Mouse (Mus musculus): ENCODE measurements around the gene Myg1. TPM values are rescaled to one million over a fixed set of nuclear protein-coding genes. Genes with fewer than 3 reads are reported as not detected.

The Myg1 gene
- polyA plus RNA-seq, 1 experiment: 105 TPM

DNA sequence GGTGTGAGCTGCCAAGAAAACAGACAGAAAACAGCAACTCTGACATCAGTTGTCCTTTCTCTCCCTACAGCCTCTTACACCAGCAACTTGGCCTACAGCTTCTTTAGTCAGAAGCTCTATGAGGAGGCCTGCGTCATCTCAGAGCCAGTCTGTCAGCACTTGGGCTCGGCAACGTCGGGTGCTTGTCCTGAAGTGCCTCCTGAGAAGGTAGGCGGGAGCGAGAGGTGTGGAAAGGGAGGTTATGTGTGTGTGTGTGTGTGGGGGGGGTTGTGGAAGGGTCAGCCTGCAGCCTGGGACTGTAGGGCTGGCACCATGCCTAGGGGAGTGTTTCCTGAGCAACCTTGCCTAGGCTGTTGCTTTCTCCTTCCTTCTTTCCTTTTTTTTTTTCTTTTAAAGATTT, 29.0 kb upstream of the Myg1 start:
- TF ChIP-seq POLR2A (IDR thresholded peaks at IDR 0.05; ENCODE audit: control insufficient read depth, extremely low read depth, insufficient read depth, low read length, poor library complexity): no peak
- TF ChIP-seq CTCF (IDR thresholded peaks at IDR 0.05; ENCODE audit: borderline replicate concordance, control insufficient read depth, extremely low read depth, insufficient read depth, low read length, poor library complexity): no peak
- 95% methylated on average over 6 of the region's 6 CpGs for WGBS
- no peak overlapping the region for H3K4me3 ChIP-seq (ENCODE audit: control insufficient read depth, insufficient read depth, low read length)

DNA sequence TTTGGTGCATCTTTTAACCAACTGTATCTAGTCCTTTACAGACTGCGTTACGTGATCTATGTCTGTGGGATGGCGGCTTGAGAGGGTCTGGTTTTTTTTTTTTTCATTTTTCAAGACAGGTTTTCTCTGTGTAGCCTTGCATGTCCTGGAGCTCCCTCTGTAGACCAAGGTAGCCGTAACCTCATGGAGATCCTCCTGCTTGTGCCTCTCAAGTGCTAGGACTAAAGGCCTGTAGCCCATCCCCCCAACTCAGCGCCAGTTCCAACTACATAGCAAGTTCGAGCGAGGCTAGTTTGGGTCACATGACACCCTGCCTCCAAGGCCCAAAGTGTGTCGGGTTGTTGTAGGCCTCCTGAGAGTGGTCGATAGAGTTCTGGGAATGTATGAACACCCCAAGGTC, 22.8 kb upstream of the Myg1 start:
- no peak for TF ChIP-seq POLR2A (IDR thresholded peaks at IDR 0.05; ENCODE audit: control insufficient read depth, extremely low read depth, insufficient read depth, low read length, poor library complexity)
- TF ChIP-seq CTCF (IDR thresholded peaks at IDR 0.05; ENCODE audit: borderline replicate concordance, control insufficient read depth, extremely low read depth, insufficient read depth, low read length, poor library complexity): no peak
- Histone ChIP-seq H3K4me3 (ENCODE audit: control insufficient read depth, insufficient read depth, low read length) (no peak overlapping the region), H3K27me3 (ENCODE audit: control insufficient read depth, insufficient read depth, low read length) (no peaks in the 10 kb centered on the region), H3K4me1 (replicated peaks; ENCODE audit: control insufficient read depth, insufficient read depth, low read length) (0 out of 2 replicates have a peak, but pooled peaks cover 2% of the 10 kb centered on the region), H3K27ac (ENCODE audit: control insufficient read depth, insufficient read depth, low read length) (no peak overlapping the region), H3K36me3 (ENCODE audit: control insufficient read depth, insufficient read depth, low read length) (peaks cover 53% of the 10 kb centered on the region)
- 97% methylated on average over 9 of the region's 9 CpGs for WGBS
- no peak for DNase-seq

More for the DNA sequence above, 29.0 kb upstream of the Myg1 start:
- H3K36me3 ChIP-seq (ENCODE audit: control insufficient read depth, insufficient read depth, low read length): peaks cover 24% of the 10 kb centered on the region
- H3K4me1 ChIP-seq (replicated peaks; ENCODE audit: control insufficient read depth, insufficient read depth, low read length): no peaks in the 10 kb centered on the region
- H3K27ac ChIP-seq (ENCODE audit: control insufficient read depth, insufficient read depth, low read length): no peak overlapping the region
- no peaks in the 10 kb centered on the region for H3K27me3 ChIP-seq (ENCODE audit: control insufficient read depth, insufficient read depth, low read length)
- no peak for DNase-seq

DNA sequence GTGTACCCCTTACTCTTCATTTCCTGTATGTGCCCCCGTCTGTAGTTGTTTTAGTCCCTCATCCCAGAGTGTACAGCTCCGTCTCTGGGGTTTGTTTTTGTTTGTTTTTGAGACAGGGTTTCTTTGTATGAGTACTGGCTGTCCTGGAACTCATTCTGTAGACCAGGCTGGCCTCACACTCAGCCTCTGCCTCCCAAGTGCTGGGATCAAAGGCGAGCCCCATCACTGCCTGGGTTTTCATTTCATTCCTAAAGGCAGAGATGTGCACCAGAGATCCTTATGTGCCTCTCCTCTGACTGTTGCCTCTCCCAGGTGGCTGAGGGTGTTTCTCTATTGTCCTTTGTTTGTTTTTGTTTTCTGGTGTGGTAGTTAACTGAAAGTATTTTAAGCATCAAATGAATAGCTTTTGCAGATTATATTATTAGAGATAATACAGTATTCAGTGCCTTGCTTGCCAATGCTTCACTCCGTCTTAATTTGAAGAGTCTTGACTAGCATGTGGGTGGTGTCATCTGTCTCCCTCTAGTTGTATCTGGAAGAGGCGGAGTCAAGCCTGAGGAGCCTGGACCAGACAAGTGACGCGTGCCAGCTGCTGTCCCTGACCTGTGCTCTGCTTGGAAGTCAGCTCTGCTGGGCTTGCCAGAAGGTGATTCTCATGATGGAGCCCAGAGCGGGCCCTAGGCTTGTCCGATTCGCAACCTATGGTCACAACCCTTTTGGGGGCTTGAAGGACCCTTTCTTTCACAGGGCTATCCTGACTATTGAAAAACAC, 21.2 kb upstream of the Myg1 start:
- no peak for DNase-seq
- H3K36me3 ChIP-seq (ENCODE audit: control insufficient read depth, insufficient read depth, low read length): peaks cover 48% of the 10 kb centered on the region
- no peak overlapping the region for H3K4me3 ChIP-seq (ENCODE audit: control insufficient read depth, insufficient read depth, low read length)
- H3K27me3 ChIP-seq (ENCODE audit: control insufficient read depth, insufficient read depth, low read length): no peaks in the 10 kb centered on the region
- no peak overlapping the region for H3K27ac ChIP-seq (ENCODE audit: control insufficient read depth, insufficient read depth, low read length)
- H3K4me1 ChIP-seq (replicated peaks; ENCODE audit: control insufficient read depth, insufficient read depth, low read length): 0 out of 2 replicates have a peak, but pooled peaks cover 2% of the 10 kb centered on the region
- TF ChIP-seq POLR2A (IDR thresholded peaks at IDR 0.05; ENCODE audit: control insufficient read depth, extremely low read depth, insufficient read depth, low read length, poor library complexity) (no peak), CTCF (IDR thresholded peaks at IDR 0.05; ENCODE audit: borderline replicate concordance, control insufficient read depth, extremely low read depth, insufficient read depth, low read length, poor library complexity) (no peak)
- 94% methylated on average over 10 of the region's 10 CpGs for WGBS

DNA sequence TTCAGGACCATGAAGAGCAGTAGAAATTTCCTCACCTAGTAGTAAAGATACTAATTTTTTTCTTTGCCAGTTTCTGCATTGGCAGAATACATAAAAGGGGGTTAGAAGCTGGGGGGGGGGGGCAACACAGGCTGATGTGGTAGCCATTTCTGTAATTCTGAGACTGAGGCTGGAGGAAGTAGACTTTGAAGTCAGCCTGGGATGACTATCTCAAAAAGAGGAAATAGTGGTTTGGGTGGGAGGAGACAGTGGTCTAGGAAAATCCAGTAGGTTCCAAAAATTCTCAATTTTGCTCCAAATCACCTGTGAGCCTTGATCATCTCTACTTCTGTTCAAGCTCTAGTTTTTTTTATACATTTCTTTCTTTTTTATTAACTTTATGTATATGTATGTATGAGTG, 20.0 kb upstream of the Myg1 start:
- no peak overlapping the region for H3K27ac ChIP-seq (ENCODE audit: control insufficient read depth, insufficient read depth, low read length)
- H3K4me1 ChIP-seq (replicated peaks; ENCODE audit: control insufficient read depth, insufficient read depth, low read length): 0 out of 2 replicates have a peak, but pooled peaks cover 2% of the 10 kb centered on the region
- peaks cover 35% of the 10 kb centered on the region for H3K36me3 ChIP-seq (ENCODE audit: control insufficient read depth, insufficient read depth, low read length)
- TF ChIP-seq CTCF (IDR thresholded peaks at IDR 0.05; ENCODE audit: borderline replicate concordance, control insufficient read depth, extremely low read depth, insufficient read depth, low read length, poor library complexity) (no peak), POLR2A (IDR thresholded peaks at IDR 0.05; ENCODE audit: control insufficient read depth, extremely low read depth, insufficient read depth, low read length, poor library complexity) (no peak)
- H3K4me3 ChIP-seq (ENCODE audit: control insufficient read depth, insufficient read depth, low read length): no peak overlapping the region
- H3K27me3 ChIP-seq (ENCODE audit: control insufficient read depth, insufficient read depth, low read length): no peaks in the 10 kb centered on the region
- no peak for DNase-seq

DNA sequence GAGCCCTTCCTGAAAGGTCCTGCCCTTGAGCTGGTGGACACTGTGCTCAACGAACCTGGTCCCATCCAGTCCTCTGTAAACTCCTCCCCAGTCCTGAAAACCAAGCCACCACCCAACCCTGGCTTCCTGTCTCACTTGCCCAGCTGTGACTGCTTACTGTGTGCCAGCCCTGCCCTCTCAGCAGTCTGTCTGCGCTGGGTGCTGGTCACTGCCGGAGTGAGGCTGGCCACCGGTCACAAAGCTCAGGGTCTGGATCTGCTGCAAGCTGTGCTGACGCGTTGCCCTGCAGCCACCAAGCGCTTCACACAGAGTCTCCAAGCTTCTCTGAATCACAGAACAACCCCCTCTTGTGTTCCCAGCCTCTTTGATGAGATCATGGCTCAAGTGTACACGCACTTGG, 16.2 kb upstream of the Myg1 start:
- H3K4me3 ChIP-seq (ENCODE audit: control insufficient read depth, insufficient read depth, low read length): no peak overlapping the region
- peaks cover 21% of the 10 kb centered on the region for H3K36me3 ChIP-seq (ENCODE audit: control insufficient read depth, insufficient read depth, low read length)
- WGBS: 91% methylated on average over 8 of the region's 8 CpGs
- no peak overlapping the region for H3K27ac ChIP-seq (ENCODE audit: control insufficient read depth, insufficient read depth, low read length)
- 0 out of 2 replicates have a peak, but pooled peaks cover 2% of the 10 kb centered on the region for H3K4me1 ChIP-seq (replicated peaks; ENCODE audit: control insufficient read depth, insufficient read depth, low read length)
- TF ChIP-seq CTCF (IDR thresholded peaks at IDR 0.05; ENCODE audit: borderline replicate concordance, control insufficient read depth, extremely low read depth, insufficient read depth, low read length, poor library complexity) (no peak), POLR2A (IDR thresholded peaks at IDR 0.05; ENCODE audit: control insufficient read depth, extremely low read depth, insufficient read depth, low read length, poor library complexity) (no peak)
- no peaks in the 10 kb centered on the region for H3K27me3 ChIP-seq (ENCODE audit: control insufficient read depth, insufficient read depth, low read length)
- DNase-seq: no peak

DNA sequence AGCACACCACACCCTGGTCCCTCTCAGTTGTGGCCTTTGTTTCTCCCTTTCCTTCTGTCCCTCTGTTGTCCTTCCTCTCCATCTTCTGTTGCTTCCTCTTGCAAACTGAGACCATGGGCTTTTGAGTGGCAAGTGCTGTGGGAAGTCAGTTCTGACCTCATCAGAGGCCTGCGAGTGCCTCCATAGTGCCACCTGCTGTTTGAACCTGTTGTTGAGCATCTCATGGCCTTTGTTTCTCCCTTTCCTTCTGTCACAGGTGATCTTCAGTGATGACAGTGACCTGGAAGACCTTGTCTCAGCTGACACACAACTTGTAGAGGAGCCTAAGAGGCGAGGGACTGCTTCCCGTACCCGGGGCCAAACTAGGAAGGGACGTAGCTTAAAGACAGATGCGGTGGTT, 15.2 kb upstream of the Myg1 start:
- TF ChIP-seq CTCF (IDR thresholded peaks at IDR 0.05; ENCODE audit: borderline replicate concordance, control insufficient read depth, extremely low read depth, insufficient read depth, low read length, poor library complexity): peak; percentile 45; the same call in 1 of the 2 replicates
- no peak for TF ChIP-seq POLR2A (IDR thresholded peaks at IDR 0.05; ENCODE audit: control insufficient read depth, extremely low read depth, insufficient read depth, low read length, poor library complexity)
- WGBS: 88% methylated on average over 6 of the region's 6 CpGs
- Histone ChIP-seq H3K27me3 (ENCODE audit: control insufficient read depth, insufficient read depth, low read length) (no peaks in the 10 kb centered on the region), H3K27ac (ENCODE audit: control insufficient read depth, insufficient read depth, low read length) (no peak overlapping the region), H3K36me3 (ENCODE audit: control insufficient read depth, insufficient read depth, low read length) (peaks cover 21% of the 10 kb centered on the region), H3K4me3 (ENCODE audit: control insufficient read depth, insufficient read depth, low read length) (no peak overlapping the region), H3K4me1 (replicated peaks; ENCODE audit: control insufficient read depth, insufficient read depth, low read length) (no peaks in the 10 kb centered on the region)
- DNase-seq: peak; percentile 67

Measured in thymus, adult 2 months (tissue).